Mouse (Mus musculus) spleen, adult 2 months (tissue): ENCODE data around the gene Pmpcb.

ENCODE experiments used
- CTCF ChIP-seq: fragments of 200-500 bp; IDR thresholded peaks from 2 replicates; pipeline ENCODE4 v1.5.1; 2011; ENCODE audit warnings: mild to moderate bottlenecking, inconsistent platforms; ENCODE audit not compliant: insufficient read depth, insufficient read length, insufficient replicate concordance; ENCODE audit errors: extremely low read depth
- POLR2A ChIP-seq: fragments of 200-500 bp; IDR thresholded peaks from 2 replicates; pipeline ENCODE4 v1.6.1; 2011; ENCODE audit warnings: low read depth, low read length, inconsistent platforms

DNA sequence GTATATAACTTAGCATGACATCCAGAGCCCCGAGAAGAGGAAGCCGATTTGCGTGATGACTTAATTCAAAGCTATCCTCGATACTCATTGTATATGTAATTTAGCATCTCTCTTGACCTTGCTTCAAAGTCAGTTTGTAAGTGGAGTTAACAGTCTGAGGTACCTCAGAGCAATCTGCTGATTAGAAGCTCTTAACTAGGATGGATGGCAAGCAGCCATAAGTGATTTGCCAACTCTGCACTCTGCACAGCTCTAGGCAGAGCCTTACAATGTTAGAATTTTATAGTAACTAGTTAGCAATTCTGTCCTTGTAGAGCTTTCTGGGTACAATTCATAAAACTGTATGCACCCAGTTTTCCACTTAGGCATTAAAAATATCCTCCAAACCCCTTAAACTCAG lies 30.4 kb upstream of the Pmpcb start:
- no peak for TF ChIP-seq CTCF
- no peak for TF ChIP-seq POLR2A
